ENCODE assay signal across 8 mouse cellular contexts in genomic region chr7:92903360-92904038, GRCm38 (mm10). TPM values are rescaled to one million over a fixed set of nuclear protein-coding genes. Genes with fewer than 3 reads are reported as not detected.
A peak's percentile ranks its signal among the peaks of the same experiment; 100 is the strongest.
DNase-seq lines count a peak whose midpoint lies in the region; ATAC-seq and TF ChIP-seq lines count a peak whose summit lies in the region.

No protein-coding gene starts in this region.

- no peak overlapping the region for H3K4me2 ChIP-seq in hindbrain, embryonic 16.5 days (ENCODE audit: low read length)

- H3K4me1 ChIP-seq in hindbrain, embryonic 16.5 days (ENCODE audit: control insufficient read depth, insufficient read depth, low read depth, low read length), result no peaks in the 10 kb centered on the region

- intact Hi-C loops in gastrocnemius, adult 2 months (cut with DNase I), result no loop called here

- H3K9me3 ChIP-seq in hindbrain, embryonic 16.5 days (ENCODE audit: control insufficient read depth, low read length), result no peaks in the 10 kb centered on the region

- peak; percentile 91 for ATAC-seq in hindbrain, embryonic 16.5 days

- no peaks in the 10 kb centered on the region for H3K27me3 ChIP-seq in hindbrain, embryonic 16.5 days (replicated peaks; ENCODE audit: control insufficient read depth, insufficient read depth, low read length)

- peak; percentile 84 for TF ChIP-seq CTCF in gastrocnemius, adult 2 months (IDR thresholded peaks at IDR 0.05)

- no peak overlapping the region for H3K9ac ChIP-seq in hindbrain, embryonic 16.5 days (ENCODE audit: low read depth, low read length)

- H3K27ac ChIP-seq in gastrocnemius, adult 2 months, result no peak overlapping the region
- H3K27ac ChIP-seq in hindbrain, embryonic 16.5 days (ENCODE audit: low read depth, low read length), result no peak overlapping the region

- DNase-seq in T-cell, adult 2 months (ENCODE audit: low spot score), result peak; percentile 62
- DNase-seq in cerebellum, postnatal 25 days, result peak; percentile 74 to 86
- DNase-seq in gastrocnemius, adult 2 months, result peak; percentile 75
- peak; percentile 63 to 67 for DNase-seq in left cerebral cortex, adult 18-20 months (ENCODE audit: low spot score in 2 of 2)
- DNase-seq in lung, postnatal 4 days, result peak; percentile 64 to 80
- DNase-seq in right cerebral cortex, adult 2 months (ENCODE audit: low spot score in 2 of 2), result peak; percentile 59 to 72
- peak; percentile 76 for DNase-seq in urinary bladder, postnatal 14 days (ENCODE audit: low spot score)

- WGBS in hindbrain, embryonic 16.5 days, result 53% methylated on average over 7 of the region's 7 CpGs

- no peaks in the 10 kb centered on the region for H3K36me3 ChIP-seq in hindbrain, embryonic 16.5 days (ENCODE audit: control insufficient read depth, insufficient read depth, low read length)

- no peak overlapping the region for H3K4me3 ChIP-seq in gastrocnemius, adult 2 months
- no peak overlapping the region for H3K4me3 ChIP-seq in hindbrain, embryonic 16.5 days (ENCODE audit: low read length)

RNA-seq across cellular contexts. Expression of gene Prcp, which starts 29.2 kb away (rescaled TPM):
- 1 to 10 TPM; 2.9 to 3.5 TPM for total RNA-seq in gastrocnemius, adult 2 months (2021)
- polyA plus RNA-seq in hindbrain, embryonic 16.5 days (2015; fragmentation: Nextera tagmentation; extraction: Ambion mirVana), result 18.9 and 20.9 TPM in 2 replicates
- 10 to 100 TPM in 1 of 2 experiments, 1 to 10 TPM in 1; 9.8 to 11.1 TPM for total RNA-seq in left cerebral cortex, adult 18-20 months (2021)

RNA-seq across cellular contexts. Expression of gene Ddias, which starts 29.5 kb away (rescaled TPM):
- under 1 TPM in 1 of 2 experiments, not detected in 1; 0.06 TPM for total RNA-seq in gastrocnemius, adult 2 months (2021)
- polyA plus RNA-seq in hindbrain, embryonic 16.5 days (2015; fragmentation: Nextera tagmentation; extraction: Ambion mirVana), result 4.5 and 5.3 TPM in 2 replicates
- under 1 TPM; 0.35 to 0.45 TPM for total RNA-seq in left cerebral cortex, adult 18-20 months (2021)
